Comparison of ENCODE assay signal across 9 mouse cellular contexts in the genomic region with DNA sequence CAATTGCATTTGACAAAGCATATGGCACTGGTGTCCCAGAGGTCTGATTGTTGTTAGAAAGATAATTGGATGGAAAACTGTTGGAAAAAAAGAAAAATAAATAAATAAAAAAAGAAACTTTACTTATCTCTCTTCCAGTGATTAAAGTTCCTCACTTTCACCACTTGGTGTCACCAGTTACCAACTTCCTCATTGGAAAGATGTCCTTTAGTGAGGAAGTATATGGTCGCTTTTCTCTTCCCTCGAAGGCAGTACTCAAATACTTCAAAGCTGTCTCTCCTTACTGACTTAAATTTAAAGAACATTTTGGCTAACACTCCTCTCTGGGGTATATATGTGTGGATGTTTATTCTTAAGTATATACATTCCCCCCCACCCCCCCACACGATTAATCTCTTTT. TPM values are rescaled to one million over a fixed set of nuclear protein-coding genes. Genes with fewer than 3 reads are reported as not detected.
A peak's percentile ranks its signal among the peaks of the same experiment; 100 is the strongest.
DNase-seq lines count a peak whose midpoint lies in the region; ATAC-seq lines count a peak whose summit lies in the region.
"Had no signal": no experiment of that assay in that cellular context is flagged by ENCODE, and none has a peak within 500 bp of the region (broad histone marks: within the 10 kb centered on the region; RNA-seq: fewer than 3 reads in every experiment).

No protein-coding gene starts in this region.

- peak; percentile 58; the same call in 1 of the 2 replicates for ATAC-seq in midbrain, embryonic 13.5 days
- peak; percentile 77 for ATAC-seq in inflammation-experienced regulatory T-cells, adult 6 months

- H3K4me1 ChIP-seq in midbrain, embryonic 13.5 days (replicated peaks), result 0 out of 2 replicates have a peak, but pooled peaks cover 4% of the 10 kb centered on the region
- H3K4me1 ChIP-seq in midbrain, embryonic 10.5 days, result peaks cover 8% of the 10 kb centered on the region

- H3K27me3 ChIP-seq in midbrain, embryonic 13.5 days, result no peaks in the 10 kb centered on the region
- no peaks in the 10 kb centered on the region for H3K27me3 ChIP-seq in midbrain, embryonic 10.5 days (ENCODE audit: low read depth, poor library complexity, severe bottlenecking)
- no peaks in the 10 kb centered on the region for H3K27me3 ChIP-seq in splenic B cell, adult 2 months (ENCODE audit: control insufficient read depth, insufficient read depth, low read length, poor library complexity, severe bottlenecking)
- H3K27me3 ChIP-seq: lung, embryonic 15.5 days had no signal

- peak; percentile 31 for DNase-seq in cerebellum, adult 9-10 months
- no peak for DNase-seq in cerebellum, adult 11-12 months
- DNase-seq in midbrain, embryonic 10.5 days (ENCODE audit: low spot score), result no peak
- peak; percentile 78 for DNase-seq in splenic B cell, adult 2 months (ENCODE audit: low read depth, low spot score)
- no peak for DNase-seq in spleen, adult 18-20 months
- DNase-seq in adrenal gland, adult 18-20 months (ENCODE audit: low spot score in 2 of 2), result no peak

- H3K27ac ChIP-seq in midbrain, embryonic 13.5 days, result no peak overlapping the region
- H3K27ac ChIP-seq in midbrain, embryonic 10.5 days (replicated peaks), result no peak overlapping the region
- H3K27ac ChIP-seq: lung, embryonic 15.5 days had no signal

- H3K4me2 ChIP-seq in midbrain, embryonic 13.5 days (replicated peaks), result no peak overlapping the region
- H3K4me2 ChIP-seq: lung, embryonic 15.5 days had no signal

- 65% methylated on average over 3 of the region's 3 CpGs for WGBS in midbrain, embryonic 13.5 days
- WGBS in midbrain, embryonic 10.5 days, result 70% methylated on average over 3 of the region's 3 CpGs

- no peaks in the 10 kb centered on the region for H3K9me3 ChIP-seq in midbrain, embryonic 13.5 days
- H3K9me3 ChIP-seq in midbrain, embryonic 10.5 days (replicated peaks), result no peaks in the 10 kb centered on the region
- H3K9me3 ChIP-seq: lung, embryonic 15.5 days had no signal

- H3K36me3 ChIP-seq in midbrain, embryonic 13.5 days, result peaks cover 54% of the 10 kb centered on the region
- peaks cover 58% of the 10 kb centered on the region for H3K36me3 ChIP-seq in midbrain, embryonic 10.5 days
- H3K36me3 ChIP-seq in splenic B cell, adult 2 months (ENCODE audit: control insufficient read depth, insufficient read depth, low read length, poor library complexity, severe bottlenecking), result peaks cover 17% of the 10 kb centered on the region

- no peak overlapping the region for H3K9ac ChIP-seq in midbrain, embryonic 13.5 days (replicated peaks)
- H3K9ac ChIP-seq: lung, embryonic 15.5 days had no signal

- no peak overlapping the region for H3K4me3 ChIP-seq in midbrain, embryonic 13.5 days (replicated peaks)
- H3K4me3 ChIP-seq in midbrain, embryonic 10.5 days, result no peak overlapping the region
- H3K4me3 ChIP-seq: lung, embryonic 15.5 days had no signal

RNA-seq across cellular contexts. Expression of gene Sh3glb1, which starts 28.1 kb away (rescaled TPM):
- polyA plus RNA-seq in midbrain, embryonic 13.5 days (2015; fragmentation: Nextera tagmentation; extraction: Ambion mirVana), result 98.1 and 99.6 TPM in 2 replicates
- 65.2 and 71.0 TPM in 2 replicates for polyA plus RNA-seq in midbrain, embryonic 10.5 days (2016; fragmentation: Nextera tagmentation; extraction: Ambion mirVana)
- 10 to 100 TPM; 52.5 to 76.1 (median 62.4) TPM for polyA plus RNA-seq in inflammation-experienced regulatory T-cells, adult 6 months (2017; shearing (Covaris generic))
- 100 to 1,000 TPM; 162 to 278 TPM for total RNA-seq in adrenal gland, adult 18-20 months (2021)

Comparison
In these comparisons a context has a peak if more than half of its experiments do, and no peak if none do; other contexts are left out.
1. DNase-seq: peak in cerebellum, adult 9-10 months (single experiment) and splenic B cell, adult 2 months (single experiment); none in cerebellum, adult 11-12 months (single experiment), midbrain, embryonic 10.5 days (single experiment), spleen, adult 18-20 months (0 of 2) and adrenal gland, adult 18-20 months (0 of 2).